Mouse (Mus musculus): ENCODE data around the gene Cfap43. TPM values are rescaled to one million over a fixed set of nuclear protein-coding genes. Genes with fewer than 3 reads are reported as not detected.
A peak's percentile ranks its signal among the peaks of the same experiment; 100 is the strongest.

Gene Cfap43
- polyA plus RNA-seq (2015; fragmentation: Nextera tagmentation; extraction: Ambion mirVana), result 0.20 and 0.29 TPM in 2 replicates

DNA sequence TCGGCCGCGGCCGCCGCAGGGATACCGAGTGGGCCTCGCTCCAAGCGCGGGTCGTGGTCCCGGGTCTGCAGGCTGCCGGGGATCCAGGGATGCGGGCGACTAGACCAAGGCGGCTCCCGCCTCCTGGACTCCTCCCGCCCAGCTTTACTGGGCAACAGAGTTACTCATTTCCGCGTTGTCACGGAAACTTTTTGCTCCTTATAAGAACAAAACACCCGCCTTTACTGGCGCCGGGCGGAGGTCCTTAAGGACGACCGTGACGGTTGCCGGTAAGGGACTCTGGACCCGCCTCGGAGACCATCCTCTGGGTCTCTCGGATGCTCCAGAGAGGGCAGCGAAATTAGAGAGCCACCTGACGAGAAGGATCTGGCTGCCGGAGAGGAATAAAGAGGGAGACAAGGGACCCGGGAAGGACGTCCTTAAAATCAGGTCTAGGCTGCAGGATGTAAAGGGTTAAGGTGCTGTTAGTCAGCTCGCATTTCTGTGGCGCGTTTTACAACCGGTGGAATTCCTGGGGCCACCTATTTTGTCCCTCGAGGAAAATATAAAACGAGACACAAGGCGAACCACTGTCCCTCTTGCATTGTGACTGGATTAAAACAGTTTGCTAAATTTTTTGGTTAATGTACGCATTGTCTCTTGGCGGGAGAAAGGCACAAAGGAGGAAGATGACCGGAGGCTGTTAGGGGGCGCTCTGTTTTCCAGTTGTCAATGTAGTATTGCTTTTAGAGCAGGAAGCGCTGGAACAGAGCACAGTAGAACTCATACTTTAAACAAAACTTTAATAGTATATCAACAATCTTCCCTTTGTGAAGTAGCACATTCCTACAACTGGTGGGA lies at the start of gene Cfap43, which contains the start of gene Itprip:
Gene Cfap43 (minus strand): TSS at position 162 of the 840 bp plus-strand sequence.
Gene Itprip (minus strand): TSS at position 174 of the 840 bp plus-strand sequence.
- peak; percentile 84 for ATAC-seq (ENCODE audit: insufficient number of reproducible peaks, insufficient read depth, low FRiP score, low TSS enrichment, low read depth)
- Histone ChIP-seq H3K27ac (peak within 1 kb of the TSS; percentile 97), H3K27me3 (no peaks in the 10 kb centered on the region), H3K4me3 (peak within 1 kb of the TSS; percentile 89), H3K9ac (peak within 1 kb of the TSS; percentile 93), H3K9me3 (no peaks in the 10 kb centered on the region), H3K36me3 (0 out of 2 replicates have a peak, but pooled peaks cover 2% of the 10 kb centered on the region), H3K4me2 (peak within 1 kb of the TSS; percentile 83), H3K4me1 (peaks cover 34% of the 10 kb centered on the region)
- WGBS, result under 1% methylated on average over 48 of the region's 48 CpGs

GRCm38 (mm10) chr19:47958181-47958580 lies 39.1 kb upstream of the Cfap43 start:
- no peak for ATAC-seq (ENCODE audit: insufficient number of reproducible peaks, insufficient read depth, low FRiP score, low TSS enrichment, low read depth)
- Histone ChIP-seq H3K27me3 (peaks cover 3% of the 10 kb centered on the region; the same call in 1 of the 2 replicates), H3K9ac (no peak overlapping the region), H3K36me3 (no peaks in the 10 kb centered on the region), H3K27ac (no peak overlapping the region), H3K4me1 (no peaks in the 10 kb centered on the region), H3K4me2 (no peak overlapping the region), H3K4me3 (no peak overlapping the region), H3K9me3 (no peaks in the 10 kb centered on the region)
- WGBS, result 65% methylated on average over 13 of the region's 13 CpGs

DNA sequence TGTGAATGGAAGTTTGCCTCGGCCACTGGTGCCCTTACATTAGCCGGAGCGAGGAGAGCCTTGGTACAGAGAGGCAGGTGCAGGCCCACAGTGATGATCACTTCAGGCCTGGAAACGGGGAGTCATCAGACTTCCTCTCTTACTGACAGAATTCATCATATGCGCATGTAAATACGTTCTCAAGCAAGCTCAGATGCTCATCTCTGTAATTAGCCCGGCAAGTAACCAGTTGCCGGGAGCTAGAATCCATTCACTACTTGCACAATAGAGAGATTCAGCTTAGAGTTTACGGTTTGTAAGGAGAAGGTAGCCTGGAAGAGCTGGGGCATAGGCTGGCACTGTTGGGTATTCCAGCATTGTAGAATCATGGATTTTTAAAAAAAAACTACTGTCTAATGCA lies 34.1 kb upstream of the Cfap43 start:
- H3K36me3 ChIP-seq, result no peaks in the 10 kb centered on the region
- ATAC-seq (ENCODE audit: insufficient number of reproducible peaks, insufficient read depth, low FRiP score, low TSS enrichment, low read depth), result no peak
- H3K9ac ChIP-seq, result no peak overlapping the region
- 66% methylated on average over 9 of the region's 9 CpGs for WGBS
- no peak overlapping the region for H3K4me2 ChIP-seq
- no peaks in the 10 kb centered on the region for H3K4me1 ChIP-seq
- no peaks in the 10 kb centered on the region for H3K9me3 ChIP-seq
- peaks cover 3% of the 10 kb centered on the region; the same call in 1 of the 2 replicates for H3K27me3 ChIP-seq
- no peak overlapping the region for H3K27ac ChIP-seq
- H3K4me3 ChIP-seq, result no peak overlapping the region

DNA sequence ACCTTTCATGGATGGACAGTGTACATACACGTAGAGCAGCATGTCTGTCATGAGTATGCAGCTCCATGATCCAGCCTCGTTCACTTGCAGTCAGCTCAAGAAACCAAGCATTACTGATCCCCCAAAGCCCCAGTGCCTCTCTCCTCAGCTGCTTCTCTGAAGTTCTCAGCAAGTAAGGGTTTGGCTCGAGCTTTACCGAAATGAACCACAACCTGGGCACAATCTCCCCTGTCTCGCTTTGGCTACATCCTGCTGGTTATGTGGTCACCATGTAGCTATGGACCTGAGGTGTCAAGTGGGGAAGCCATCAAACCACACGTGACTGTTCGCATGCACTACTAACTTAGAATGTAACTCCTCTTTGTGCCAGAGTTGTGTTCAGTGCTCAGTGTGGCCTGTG lies 31.9 kb upstream of the Cfap43 start:
- 85% methylated on average over 7 of the region's 7 CpGs for WGBS
- no peak for ATAC-seq (ENCODE audit: insufficient number of reproducible peaks, insufficient read depth, low FRiP score, low TSS enrichment, low read depth)

DNA sequence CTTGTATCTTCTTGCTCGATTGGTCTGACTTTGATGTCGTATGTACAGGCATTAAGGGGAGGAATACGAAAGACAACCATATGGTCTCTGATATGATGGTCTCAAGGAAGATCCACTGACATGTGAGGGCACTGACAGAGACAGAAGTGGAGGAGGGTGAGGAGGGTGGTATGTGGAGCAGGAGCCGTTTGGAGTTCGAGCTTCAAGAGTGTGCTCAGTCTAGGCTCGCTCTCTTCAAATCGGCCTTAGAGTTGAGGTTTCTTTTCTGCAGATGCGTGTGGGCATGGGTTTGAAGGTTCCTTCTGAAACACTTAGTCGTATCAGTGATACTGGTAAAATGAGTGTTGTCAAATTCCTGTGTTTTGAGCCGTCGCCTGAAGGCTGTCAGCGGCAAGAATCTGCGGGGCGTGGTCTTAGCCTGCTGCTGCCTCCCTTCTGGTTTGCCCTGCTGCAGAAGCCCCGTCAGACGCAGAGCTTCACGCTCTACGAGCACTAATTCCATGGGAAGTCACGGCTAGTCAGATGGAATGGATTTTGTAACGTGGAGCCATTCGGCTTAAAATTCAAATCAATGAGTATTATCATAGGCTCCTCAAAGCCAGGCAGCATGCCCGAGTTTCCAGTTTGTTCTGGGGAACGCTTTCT lies 27.9 kb upstream of the Cfap43 start:
- no peak overlapping the region; the same call in 1 of the 2 replicates for H3K4me3 ChIP-seq
- peaks cover 3% of the 10 kb centered on the region; the same call in 1 of the 2 replicates for H3K27me3 ChIP-seq
- H3K4me1 ChIP-seq, result 0 out of 2 replicates have a peak, but pooled peaks cover 10% of the 10 kb centered on the region
- no peaks in the 10 kb centered on the region for H3K9me3 ChIP-seq
- 30% methylated on average over 23 of the region's 23 CpGs for WGBS
- H3K27ac ChIP-seq, result no peak overlapping the region
- H3K9ac ChIP-seq, result no peak overlapping the region
- H3K36me3 ChIP-seq, result no peaks in the 10 kb centered on the region
- peak overlapping the region; percentile 47 for H3K4me2 ChIP-seq
- 0 out of 2 replicates have a peak, but pooled peaks have one; percentile 59 for ATAC-seq (ENCODE audit: insufficient number of reproducible peaks, insufficient read depth, low FRiP score, low TSS enrichment, low read depth)

More for the DNA sequence above, 31.9 kb upstream of the Cfap43 start:
- Histone ChIP-seq H3K9ac (no peak overlapping the region), H3K9me3 (no peaks in the 10 kb centered on the region), H3K27ac (no peak overlapping the region), H3K27me3 (peaks cover 3% of the 10 kb centered on the region; the same call in 1 of the 2 replicates), H3K36me3 (no peaks in the 10 kb centered on the region), H3K4me3 (no peak overlapping the region), H3K4me1 (0 out of 2 replicates have a peak, but pooled peaks cover 10% of the 10 kb centered on the region), H3K4me2 (no peak overlapping the region)

GRCm38 (mm10) chr19:47939361-47939760 lies 20.3 kb upstream of the Cfap43 start:
- no peak for ATAC-seq (ENCODE audit: insufficient number of reproducible peaks, insufficient read depth, low FRiP score, low TSS enrichment, low read depth)
- Histone ChIP-seq H3K36me3 (no peaks in the 10 kb centered on the region), H3K4me2 (no peak overlapping the region), H3K4me1 (peaks cover 10% of the 10 kb centered on the region), H3K9me3 (no peaks in the 10 kb centered on the region), H3K27me3 (peaks cover 25% of the 10 kb centered on the region), H3K4me3 (no peak overlapping the region), H3K27ac (no peak overlapping the region), H3K9ac (no peak overlapping the region)
- 83% methylated on average over 6 of the region's 6 CpGs for WGBS

GRCm38 (mm10) chr19:47937443-47938406 lies 18.6 kb upstream of the Cfap43 start, which contains the start of gene Cfap58:
Gene Cfap58, plus strand, starts transcription at chr19:47937675.
- WGBS, result 6% methylated on average over 41 of the region's 41 CpGs
- Histone ChIP-seq H3K9me3 (no peaks in the 10 kb centered on the region), H3K4me1 (peaks cover 10% of the 10 kb centered on the region), H3K4me2 (peak within 1 kb of the TSS; percentile 79), H3K9ac (peak within 1 kb of the TSS; percentile 61), H3K27ac (no peak within 1 kb of the TSS), H3K27me3 (peaks cover 25% of the 10 kb centered on the region), H3K36me3 (no peaks in the 10 kb centered on the region), H3K4me3 (peak within 1 kb of the TSS; percentile 44)
- peak; percentile 64 for ATAC-seq (ENCODE audit: insufficient number of reproducible peaks, insufficient read depth, low FRiP score, low TSS enrichment, low read depth)

DNA sequence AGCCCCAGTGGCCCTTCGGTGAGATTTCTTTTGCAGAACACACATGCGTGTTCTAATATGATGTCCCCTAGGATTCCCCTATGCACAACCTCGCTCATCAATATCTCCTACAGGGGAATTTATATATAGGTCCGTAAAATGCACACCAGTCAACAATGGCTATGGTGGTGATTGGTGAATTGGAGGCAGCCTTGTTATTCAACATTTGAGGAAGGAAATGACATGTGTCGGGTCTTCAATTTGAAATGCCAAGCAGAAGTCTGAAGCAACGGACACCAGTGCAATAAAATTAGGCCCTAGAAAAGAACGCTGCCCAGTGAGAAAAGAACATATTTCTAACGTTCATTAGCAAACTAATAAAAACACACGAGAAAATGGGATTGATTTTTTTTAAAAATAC lies 17.9 kb upstream of the Cfap43 start:
- Histone ChIP-seq H3K9me3 (no peaks in the 10 kb centered on the region), H3K36me3 (no peaks in the 10 kb centered on the region), H3K27me3 (peaks cover 25% of the 10 kb centered on the region), H3K27ac (no peak overlapping the region), H3K4me3 (no peak overlapping the region), H3K4me2 (peak overlapping the region; percentile 79), H3K9ac (no peak overlapping the region), H3K4me1 (peaks cover 10% of the 10 kb centered on the region)
- no peak for ATAC-seq (ENCODE audit: insufficient number of reproducible peaks, insufficient read depth, low FRiP score, low TSS enrichment, low read depth)
- WGBS, result 65% methylated on average over 9 of the region's 9 CpGs

DNA sequence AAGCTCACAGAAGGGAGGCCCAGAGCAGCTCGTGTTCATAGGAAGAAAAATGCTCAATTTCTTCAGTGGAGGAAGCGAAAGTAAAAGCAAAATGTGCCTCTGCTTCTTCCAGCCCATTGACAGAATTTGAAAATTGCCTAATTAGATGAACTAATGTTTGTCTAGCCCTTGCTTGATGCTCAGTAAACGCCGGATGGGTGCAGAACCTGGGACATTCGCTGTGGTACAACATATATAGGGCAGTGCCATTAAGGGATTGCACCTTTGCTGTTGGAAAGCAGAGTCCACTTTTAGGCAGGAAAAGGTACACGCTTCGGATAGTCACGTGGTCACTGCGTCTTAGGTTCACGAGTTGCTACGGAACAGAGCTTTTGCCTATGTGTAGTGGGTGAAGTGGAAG lies 17.4 kb upstream of the Cfap43 start:
- ATAC-seq (ENCODE audit: insufficient number of reproducible peaks, insufficient read depth, low FRiP score, low TSS enrichment, low read depth), result no peak
- Histone ChIP-seq H3K27ac (no peak overlapping the region), H3K4me1 (peaks cover 10% of the 10 kb centered on the region), H3K27me3 (peaks cover 25% of the 10 kb centered on the region), H3K9ac (no peak overlapping the region), H3K4me2 (no peak overlapping the region), H3K9me3 (no peaks in the 10 kb centered on the region), H3K4me3 (no peak overlapping the region), H3K36me3 (no peaks in the 10 kb centered on the region)
- WGBS, result 87% methylated on average over 11 of the region's 11 CpGs

DNA sequence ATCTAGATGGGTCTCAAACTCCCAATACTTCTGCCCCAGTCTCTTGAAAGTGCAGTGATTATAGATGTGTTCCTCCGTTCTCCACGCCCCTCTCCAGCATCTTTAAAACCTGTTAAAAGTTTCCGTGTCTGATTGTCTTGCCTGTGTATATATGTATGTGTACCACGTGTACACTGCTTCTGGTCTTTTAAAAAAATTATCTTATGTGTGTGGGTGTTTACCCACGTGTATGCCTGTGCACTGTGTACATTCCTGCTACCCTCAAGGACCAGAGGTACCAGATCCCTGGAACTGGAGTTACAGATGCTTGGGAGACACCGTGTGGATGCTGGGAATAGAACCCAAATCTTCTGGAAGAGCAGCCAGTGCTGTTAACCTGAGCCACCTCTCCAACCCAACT lies 16.4 kb upstream of the Cfap43 start:
- ATAC-seq (ENCODE audit: insufficient number of reproducible peaks, insufficient read depth, low FRiP score, low TSS enrichment, low read depth), result no peak
- Histone ChIP-seq H3K4me2 (no peak overlapping the region), H3K27me3 (peaks cover 24% of the 10 kb centered on the region), H3K27ac (no peak overlapping the region), H3K9ac (no peak overlapping the region), H3K4me3 (no peak overlapping the region), H3K36me3 (no peaks in the 10 kb centered on the region), H3K4me1 (peaks cover 15% of the 10 kb centered on the region), H3K9me3 (no peaks in the 10 kb centered on the region)
- WGBS, result 83% methylated on average over 6 of the region's 6 CpGs

Data from embryonic facial prominence, embryonic 13.5 days (tissue).